Mouse (Mus musculus) inflammation-experienced regulatory T-cells, adult 6 months (primary cell): ENCODE results near the gene Mlec. TPM values are rescaled to one million over a fixed set of nuclear protein-coding genes. Genes with fewer than 3 reads are reported as not detected.
A peak's percentile ranks its signal among the peaks of the same experiment; 100 is the strongest.

ENCODE experiments used
- ATAC-seq: one replicate; pipeline ENCODE4 v1.8.0; 2017
- polyA plus RNA-seq, 3 experiments: library from polyadenylated mRNA; unstranded; fragments of 100-300 nt; shearing (Covaris generic); gene quantifications; one replicate each; pipeline ENCODE4 v1.2.1; 2017

Gene Mlec
- 10 to 100 TPM; 25.5 to 32.7 (median 30.3) TPM for polyA plus RNA-seq

GRCm38 (mm10) chr5:115158040-115158983, at the start of gene Mlec:
Gene Mlec (minus strand): TSS chr5:115158179.
- peak; percentile 91 for ATAC-seq

DNA sequence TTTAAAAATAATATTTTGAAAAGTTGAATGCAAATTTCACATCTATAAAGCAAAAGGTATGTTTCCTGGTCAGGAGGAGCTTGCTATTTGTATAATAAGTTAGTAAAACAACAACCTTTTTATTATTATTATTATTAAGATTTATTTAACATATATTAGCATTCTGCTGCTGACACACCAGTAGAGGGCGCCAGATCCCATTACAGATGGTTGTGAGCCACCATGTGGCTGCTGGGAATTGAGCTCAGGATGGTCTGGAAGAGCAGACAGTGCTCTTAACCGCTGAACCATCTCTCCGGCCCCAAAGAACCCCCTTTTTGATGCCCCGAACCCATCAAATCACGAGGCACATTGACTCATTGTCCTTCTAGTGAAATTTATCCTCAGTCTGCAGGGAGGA, 49.3 kb upstream of the Mlec start:
- ATAC-seq: no peak

DNA sequence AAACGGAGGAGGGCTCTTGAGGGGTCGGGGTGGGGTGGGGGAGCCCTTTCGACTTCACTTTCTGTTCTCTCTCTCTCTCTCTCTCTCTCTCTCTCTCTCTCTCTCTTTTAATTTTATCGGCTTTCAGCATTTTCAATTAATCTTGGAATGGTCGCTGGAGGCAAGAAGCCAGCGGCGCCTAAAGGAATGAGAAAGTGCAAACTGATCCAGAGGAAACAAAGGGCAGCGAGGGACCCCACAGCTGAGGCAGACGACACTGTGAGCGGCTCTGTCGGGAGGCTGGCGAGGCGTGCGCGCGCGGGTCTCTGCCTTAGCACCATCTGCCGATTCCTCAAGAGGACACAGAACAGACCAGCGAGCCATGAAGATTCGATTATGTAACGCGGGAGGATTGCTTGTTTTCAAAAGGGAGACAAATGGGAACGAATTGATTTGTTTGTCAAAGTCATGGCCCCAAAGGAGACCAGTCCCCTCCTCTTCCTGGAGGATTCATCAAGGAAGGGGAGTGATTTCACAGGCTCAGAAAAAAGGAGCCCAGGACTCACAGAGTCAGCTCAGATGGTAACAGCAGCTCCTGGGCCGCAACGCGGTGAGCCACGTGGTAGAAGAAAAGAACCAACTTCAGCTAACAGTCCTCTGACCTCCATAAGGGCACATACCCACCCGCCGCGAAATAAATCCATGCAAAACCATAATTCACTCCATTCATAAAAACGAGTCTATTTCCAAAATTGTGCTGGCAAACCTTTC, 46.8 kb upstream of the Mlec start:
- ATAC-seq: no peak

- ATAC-seq: no peak
Observed at GRCm38 (mm10) chr5:115203735-115204561, 46.0 kb upstream of the Mlec start.

- ATAC-seq: no peak
Observed at GRCm38 (mm10) chr5:115194626-115195221, 36.7 kb upstream of the Mlec start.

- ATAC-seq: peak; percentile 55
Observed at GRCm38 (mm10) chr5:115193669-115194625, 36.0 kb upstream of the Mlec start, which contains the start of gene Cabp1. Gene Cabp1 (minus strand): TSS chr5:115194381.

GRCm38 (mm10) chr5:115193226-115193625, 35.2 kb upstream of the Mlec start:
- ATAC-seq: peak; percentile 63

DNA sequence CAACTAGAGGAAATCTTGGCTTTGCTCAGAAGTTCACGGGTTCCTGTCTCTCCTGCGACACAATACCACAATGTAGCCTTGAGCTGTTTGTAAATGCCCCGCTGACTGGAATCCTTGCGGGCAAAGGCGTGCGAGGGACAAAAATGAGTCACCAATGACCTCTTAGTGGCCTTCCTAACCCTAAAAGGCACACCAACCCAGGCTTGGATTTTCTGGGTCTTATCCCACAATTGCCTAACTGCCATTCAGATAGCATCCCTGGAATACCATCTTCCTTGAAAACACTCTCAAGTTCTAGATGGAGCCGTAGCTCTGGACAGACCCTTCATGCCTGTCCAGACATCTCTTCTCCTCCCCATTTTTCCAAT, 34.8 kb upstream of the Mlec start:
- no peak for ATAC-seq

DNA sequence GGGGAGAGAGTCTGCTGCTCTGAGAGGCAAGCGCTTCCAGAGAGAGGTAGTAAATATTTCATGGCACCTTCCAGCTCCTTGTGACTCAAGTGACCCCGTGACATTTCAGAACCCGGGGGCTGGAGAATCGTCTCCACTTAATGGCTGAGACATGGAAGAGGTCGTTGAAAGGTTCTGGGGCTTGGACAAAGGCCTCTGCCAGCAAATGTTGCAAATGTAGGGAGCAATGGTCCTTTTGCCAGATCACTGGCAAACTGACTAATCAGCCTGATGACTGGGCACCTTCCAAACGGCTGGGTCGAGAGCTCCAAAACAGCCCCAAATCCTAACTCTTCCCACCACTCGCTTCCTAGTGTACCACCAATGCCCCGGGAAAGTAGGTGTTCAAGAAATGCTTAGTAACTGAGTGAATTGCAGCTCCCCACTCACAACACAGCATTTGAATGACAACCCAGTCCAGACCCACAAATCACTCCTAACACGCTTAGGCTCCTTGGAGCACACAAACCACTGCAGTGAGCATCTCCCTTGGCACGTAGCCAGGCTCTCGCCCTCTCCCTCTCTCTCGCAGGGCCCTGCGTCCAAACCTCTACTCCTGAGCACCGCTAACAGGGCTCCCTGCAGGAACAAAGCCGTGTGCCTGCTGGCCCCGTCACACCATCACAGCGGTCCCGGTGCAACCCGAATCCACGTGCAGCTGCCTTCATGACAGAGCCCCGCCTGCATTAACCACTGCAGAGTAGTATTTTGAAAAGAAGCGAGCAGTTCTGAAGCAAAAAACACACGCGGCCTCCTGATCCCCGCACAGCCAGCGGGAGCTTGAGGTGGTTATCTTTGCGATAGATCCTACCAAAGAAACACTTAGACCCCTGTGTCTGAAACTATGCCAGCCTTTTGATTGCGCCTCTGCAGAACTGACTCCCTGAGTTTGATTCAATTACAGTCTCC, 34.2 kb upstream of the Mlec start:
- no peak for ATAC-seq

GRCm38 (mm10) chr5:115190081-115190480, 32.1 kb upstream of the Mlec start:
- no peak for ATAC-seq

- ATAC-seq: no peak
Observed at GRCm38 (mm10) chr5:115188824-115189223, 30.8 kb upstream of the Mlec start.

DNA sequence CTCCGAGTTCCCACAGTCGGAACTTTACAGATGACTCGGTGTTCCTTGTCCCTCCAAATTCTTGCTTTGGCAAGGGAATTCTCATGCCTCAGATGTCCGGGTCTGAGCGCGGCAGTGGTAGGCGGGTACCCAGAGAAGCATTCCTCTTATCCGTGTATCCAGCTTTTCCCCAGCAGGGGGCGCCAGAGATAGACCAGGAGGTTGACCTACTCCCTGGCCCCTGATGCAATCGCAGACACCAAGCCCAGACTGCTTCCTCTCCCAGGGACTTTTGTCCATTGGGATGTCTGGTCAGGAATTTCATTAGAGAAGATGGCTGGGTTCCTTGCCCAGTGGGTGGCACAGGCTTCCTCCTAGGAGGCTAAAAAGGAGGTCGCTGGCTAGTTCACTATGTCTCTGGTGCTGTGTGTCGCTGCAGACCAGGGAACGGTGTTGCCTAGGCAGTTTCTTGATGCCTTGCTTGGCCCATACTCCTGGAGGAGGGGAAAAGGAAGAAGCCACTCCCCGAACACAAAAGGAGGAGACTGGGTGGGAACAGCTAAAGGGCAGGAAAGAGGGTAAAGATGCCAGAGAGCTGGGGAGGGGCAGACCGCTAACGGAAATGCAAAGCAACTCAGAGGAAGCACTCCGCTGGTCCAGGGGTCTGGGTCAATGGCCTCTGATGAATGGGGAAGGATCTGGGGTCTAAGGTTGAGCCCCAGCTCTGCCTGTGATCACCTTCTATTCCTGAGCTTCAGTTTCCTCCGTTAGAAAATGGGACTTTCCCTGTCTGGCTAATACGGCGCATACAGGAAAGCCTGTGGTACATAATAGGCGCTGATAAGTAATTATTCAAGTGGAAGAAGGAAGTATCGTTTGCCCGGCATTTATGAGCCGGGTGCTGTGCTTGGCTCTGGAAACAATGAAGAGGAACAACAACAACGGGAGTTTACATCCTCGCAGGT, 29.5 kb upstream of the Mlec start:
- ATAC-seq: peak; percentile 85

DNA sequence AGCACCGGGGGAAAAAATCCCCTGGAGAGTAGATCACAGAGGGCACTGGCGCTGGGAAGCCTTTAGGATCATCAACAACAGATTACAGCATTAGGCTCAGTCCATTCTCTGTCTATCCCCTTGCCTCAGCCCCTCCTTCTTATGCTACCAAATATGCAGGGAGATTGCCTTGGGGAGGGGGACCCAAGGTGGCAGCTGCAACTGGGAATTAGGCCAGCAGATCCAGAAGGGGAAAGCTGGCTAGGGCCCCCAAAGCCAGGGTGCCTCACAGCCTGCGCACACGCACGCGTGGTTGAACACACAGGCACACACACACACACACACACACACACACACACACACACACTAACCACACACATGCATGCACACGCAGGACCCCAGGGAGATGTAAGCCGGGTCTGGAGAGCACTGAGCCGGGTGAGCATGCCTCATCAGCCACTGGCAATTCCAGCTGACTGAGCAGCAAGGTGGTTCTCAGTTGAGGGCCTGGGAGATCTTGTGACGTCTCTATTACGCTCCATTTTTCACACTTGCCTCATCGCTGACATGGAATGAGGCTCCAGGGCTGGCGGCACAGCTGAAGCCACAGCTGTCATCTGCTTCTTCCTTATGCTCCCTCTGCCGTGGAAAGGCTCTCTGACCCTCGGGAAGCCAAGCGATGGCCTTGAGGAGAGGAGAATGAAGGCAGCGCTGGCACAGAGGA, 28.5 kb upstream of the Mlec start:
- no peak for ATAC-seq

GRCm38 (mm10) chr5:115184726-115185125, 26.7 kb upstream of the Mlec start:
- ATAC-seq: no peak

DNA sequence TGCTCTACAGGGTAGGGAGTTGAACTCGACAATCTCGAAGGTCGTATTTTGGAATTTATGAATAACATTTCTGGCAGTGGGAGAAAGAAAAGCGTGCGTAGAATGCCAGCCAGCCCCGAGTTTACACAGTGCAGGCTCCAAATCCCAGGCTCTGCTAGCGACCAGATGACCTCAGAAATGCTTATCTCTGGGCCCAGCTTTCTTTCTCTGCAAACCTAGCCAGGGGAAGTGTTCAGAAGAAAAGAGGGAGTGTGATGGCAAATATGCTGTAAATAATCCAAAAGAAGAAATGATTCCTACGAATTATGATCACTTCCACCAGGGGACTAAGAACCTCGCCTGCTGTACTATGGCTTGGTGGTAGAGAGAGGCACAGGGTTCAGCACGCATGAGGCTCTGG, 25.5 kb upstream of the Mlec start:
- ATAC-seq: no peak

GRCm38 (mm10) chr5:115182925-115183324, 24.9 kb upstream of the Mlec start:
- no peak for ATAC-seq

GRCm38 (mm10) chr5:115181248-115181940, 23.4 kb upstream of the Mlec start:
- ATAC-seq: peak; percentile 60
